Mouse (Mus musculus): ENCODE data around the gene Pkp4.

Pkp4 gene

DNA sequence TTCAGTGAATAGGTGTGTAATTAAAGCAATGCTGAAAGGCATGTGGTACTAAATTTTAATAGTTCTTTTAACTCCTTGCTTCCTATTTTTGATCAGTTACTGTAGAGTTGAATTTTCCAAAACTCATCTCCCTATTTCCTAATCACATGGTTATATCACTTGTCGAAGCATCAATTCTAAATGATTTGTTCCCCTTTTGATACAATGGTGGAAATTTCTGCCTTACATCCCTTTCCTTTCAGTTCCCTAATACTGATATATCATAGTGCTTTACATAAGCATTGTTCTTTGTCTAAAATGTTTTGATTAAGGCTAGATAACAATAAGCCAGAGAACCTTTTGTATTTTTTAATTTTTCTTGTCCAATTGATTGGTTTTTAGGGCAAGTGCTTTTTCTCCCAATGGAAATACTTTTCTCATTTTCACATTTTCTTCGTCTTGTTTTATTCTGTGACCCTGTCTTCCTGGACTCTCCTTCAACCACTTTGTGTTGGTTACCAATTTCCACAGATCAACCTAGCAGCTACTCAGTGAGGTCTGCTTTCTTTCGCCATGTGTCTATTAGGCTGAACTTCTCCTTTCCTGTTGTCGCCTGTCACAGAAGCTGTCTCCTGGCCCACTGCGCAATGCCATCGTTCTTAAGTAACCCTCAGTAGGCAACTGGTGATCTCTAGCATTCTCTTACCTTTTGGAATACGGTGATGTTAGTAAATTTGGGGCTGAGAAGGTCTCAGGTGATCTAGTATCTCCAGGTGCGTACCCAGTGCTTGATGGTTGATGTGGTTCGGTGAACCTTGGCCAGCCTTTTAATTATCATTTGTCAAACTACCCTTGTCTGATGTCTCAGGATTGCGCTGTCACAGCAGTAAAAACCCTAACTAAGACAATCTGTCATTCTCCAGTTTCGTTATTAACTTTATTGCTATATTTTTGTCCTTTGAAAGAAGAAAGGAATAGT is 23.7 kb downstream of the Pkp4 start:
- DNase-seq (ENCODE audit: low spot score in 2 of 2) = no peak

DNA sequence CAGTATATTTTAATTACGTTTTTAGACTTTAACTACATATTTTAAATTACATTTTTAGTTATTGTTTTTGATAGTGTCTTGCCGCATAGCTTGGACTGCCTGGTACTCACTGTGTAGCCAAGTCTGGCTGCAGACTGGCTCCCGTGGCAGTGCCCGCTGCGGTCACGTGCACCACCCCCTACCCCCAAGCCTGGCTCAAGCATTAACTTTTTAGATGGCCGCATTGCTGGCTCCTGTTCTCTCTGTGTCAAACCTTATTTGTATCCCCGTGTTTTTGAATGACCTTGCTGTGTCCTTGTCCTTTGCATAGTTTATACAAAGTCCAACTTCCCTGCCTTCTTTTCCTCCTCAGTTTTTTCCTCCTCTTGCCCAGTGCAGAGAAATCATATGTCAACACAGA is 25.5 kb downstream of the Pkp4 start:
- no peak for DNase-seq (ENCODE audit: low spot score in 2 of 2)

DNA sequence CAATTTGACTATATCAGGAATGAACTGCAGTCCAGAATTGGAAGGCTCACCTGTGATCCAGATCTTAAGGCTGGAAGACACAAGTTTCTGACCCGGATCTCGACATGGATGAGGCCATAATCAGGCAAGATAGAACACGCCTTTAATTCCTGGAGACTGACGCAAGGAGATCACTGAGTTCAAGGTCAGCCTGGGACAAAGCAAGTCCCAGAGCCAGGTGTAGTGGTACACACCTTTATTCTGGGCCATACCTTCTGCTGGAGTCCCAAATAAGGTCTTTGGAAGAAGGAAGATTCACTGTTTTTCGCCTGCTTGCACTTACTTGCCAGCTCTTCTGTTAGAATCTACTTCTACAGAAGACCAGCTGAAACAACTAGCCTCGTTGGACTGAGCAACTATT is 26.3 kb downstream of the Pkp4 start:
- no peak for DNase-seq (ENCODE audit: low spot score in 2 of 2)

DNA sequence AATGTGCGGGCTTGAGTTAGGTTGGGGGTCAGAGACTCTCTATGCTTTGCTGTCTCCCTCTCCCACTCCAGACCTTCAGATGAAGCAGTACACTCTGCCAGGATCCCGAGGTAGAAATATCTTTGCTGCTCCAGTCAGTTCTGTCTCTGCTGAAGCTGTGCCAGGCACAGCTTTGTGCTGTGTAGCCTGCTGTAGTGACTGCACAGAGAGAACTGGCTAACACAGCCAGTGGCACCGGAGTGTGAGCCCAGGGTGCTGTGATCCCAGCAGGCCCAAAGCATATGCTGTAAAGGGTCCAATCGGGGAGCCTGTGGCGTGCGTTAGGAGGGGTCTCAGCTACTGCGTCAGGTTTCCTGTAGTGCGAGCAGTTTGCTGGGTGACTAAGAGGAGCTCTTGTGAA is 27.7 kb downstream of the Pkp4 start:
- DNase-seq (ENCODE audit: low spot score in 2 of 2) = no peak

- DNase-seq (ENCODE audit: low spot score in 2 of 2) = no peak
Observed at GRCm38 (mm10) chr2:59189661-59190185, 29.1 kb downstream of the Pkp4 start.

DNA sequence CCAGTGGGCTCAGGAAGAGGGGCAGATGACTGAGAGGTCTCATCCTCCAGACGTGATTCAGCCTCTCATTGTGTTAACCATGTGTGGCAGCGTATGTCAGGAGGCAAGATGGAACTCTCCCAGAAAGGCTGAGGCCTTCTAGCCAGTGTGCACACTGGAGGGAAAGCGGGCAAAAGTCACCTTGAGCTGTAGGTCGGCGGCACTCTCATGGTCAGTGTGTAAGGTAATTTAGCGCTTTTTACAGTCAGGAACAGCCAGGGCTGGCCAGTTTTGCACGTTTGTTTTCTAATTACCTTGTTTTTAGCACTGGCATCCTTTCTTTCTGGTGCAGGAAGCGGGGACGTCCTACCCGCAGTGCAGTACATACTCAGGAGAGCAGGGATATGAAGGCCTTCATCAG is 29.5 kb downstream of the Pkp4 start:
- no peak for DNase-seq (ENCODE audit: low spot score in 2 of 2)

GRCm38 (mm10) chr2:59191466-59191865 is 30.8 kb downstream of the Pkp4 start:
- no peak for DNase-seq (ENCODE audit: low spot score in 2 of 2)

GRCm38 (mm10) chr2:59193117-59193516 is 32.5 kb downstream of the Pkp4 start:
- no peak for DNase-seq (ENCODE audit: low spot score in 2 of 2)

GRCm38 (mm10) chr2:59197156-59197555 is 36.5 kb downstream of the Pkp4 start:
- no peak for DNase-seq (ENCODE audit: low spot score in 2 of 2)

DNA sequence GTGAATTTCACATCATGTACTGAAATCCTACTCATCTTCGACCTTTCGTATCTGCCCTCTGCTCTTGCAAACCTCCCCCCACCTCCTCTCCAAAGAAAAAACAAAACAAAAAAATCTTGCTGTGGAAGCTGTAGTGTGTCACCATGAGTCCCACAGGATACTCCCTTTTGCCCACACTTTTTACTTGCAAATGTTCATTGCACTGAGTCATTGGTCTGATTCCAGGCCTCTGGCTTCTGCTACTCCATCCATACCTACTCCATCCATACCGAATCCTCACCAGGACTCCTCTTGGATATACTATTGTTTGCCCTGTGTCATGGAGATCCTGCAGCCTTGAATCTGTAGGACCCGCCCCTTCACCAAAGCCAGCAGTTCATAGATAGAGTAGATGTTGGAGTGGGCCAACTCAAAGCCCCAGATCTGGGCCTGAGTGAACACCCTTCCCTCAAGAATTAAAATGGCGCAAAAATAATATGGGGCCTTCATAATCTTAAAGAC is 38.9 kb downstream of the Pkp4 start:
- DNase-seq (ENCODE audit: low spot score in 2 of 2) = no peak

DNA sequence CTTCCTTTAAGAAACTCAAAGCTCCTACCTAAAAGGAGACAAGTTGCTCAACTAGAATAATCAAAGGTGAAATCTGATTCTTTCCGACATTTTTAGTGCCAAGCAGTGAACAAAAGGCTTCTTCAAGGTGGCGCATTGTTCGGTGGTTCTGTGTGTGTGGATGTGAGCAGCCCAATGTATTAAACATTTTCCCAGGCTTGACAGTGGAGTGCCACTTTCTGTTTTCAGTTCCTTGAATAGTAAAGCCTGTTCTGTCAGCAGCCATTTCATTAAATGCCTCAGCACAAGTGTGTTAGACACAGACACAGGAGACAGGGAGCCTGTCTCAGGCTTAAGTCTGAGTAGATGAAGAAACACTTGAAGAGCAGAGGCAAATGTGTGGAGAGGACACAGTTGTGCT is 39.9 kb downstream of the Pkp4 start:
- no peak for DNase-seq (ENCODE audit: low spot score in 2 of 2)

GRCm38 (mm10) chr2:59202930-59203329 is 42.3 kb downstream of the Pkp4 start:
- no peak for DNase-seq (ENCODE audit: low spot score in 2 of 2)

- no peak for DNase-seq (ENCODE audit: low spot score in 2 of 2)
Observed at GRCm38 (mm10) chr2:59203627-59204425, 43.2 kb downstream of the Pkp4 start.

DNA sequence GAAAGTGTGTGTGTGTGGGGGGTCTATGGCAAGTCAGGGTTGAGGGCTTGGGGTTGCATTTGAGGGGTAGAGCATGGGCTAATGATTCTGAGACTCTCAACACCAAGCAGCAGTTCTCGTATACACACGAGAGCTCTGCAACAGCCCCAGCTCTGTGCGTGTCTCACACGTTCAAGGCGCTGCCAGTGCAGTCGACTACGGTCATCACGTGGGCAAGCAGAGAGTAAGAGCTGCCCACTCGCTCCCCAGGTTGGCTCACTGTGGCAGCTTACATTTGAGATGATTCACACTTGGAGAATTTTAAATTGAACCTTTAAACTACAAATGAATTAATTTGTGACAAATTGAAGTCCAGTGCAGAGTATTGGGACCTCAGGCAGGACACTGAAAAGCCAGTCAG is 44.4 kb downstream of the Pkp4 start:
- no peak for DNase-seq (ENCODE audit: low spot score in 2 of 2)

- no peak for DNase-seq (ENCODE audit: low spot score in 2 of 2)
Observed at GRCm38 (mm10) chr2:59206190-59206589, 45.5 kb downstream of the Pkp4 start.

DNA sequence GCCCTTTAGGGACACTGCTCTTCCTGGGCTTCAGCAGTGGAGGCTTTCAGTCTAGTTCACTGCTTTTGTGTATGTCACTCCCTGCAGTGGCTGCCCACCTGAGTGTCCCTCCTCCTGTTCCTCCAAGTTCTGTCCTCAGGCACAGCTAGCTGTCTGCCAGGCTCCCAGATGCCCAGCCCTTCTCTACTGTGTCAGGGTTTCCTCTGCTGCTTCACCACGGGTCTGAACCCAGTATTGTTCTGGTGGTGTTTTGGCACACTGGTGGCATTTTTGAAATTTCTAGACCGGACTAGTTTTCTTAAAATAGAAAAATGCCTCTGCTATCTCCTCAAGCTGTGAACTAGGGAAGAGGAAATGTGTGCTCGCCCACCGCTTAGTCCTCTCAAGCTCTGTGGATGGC is 46.6 kb downstream of the Pkp4 start:
- no peak for DNase-seq (ENCODE audit: low spot score in 2 of 2)

DNA sequence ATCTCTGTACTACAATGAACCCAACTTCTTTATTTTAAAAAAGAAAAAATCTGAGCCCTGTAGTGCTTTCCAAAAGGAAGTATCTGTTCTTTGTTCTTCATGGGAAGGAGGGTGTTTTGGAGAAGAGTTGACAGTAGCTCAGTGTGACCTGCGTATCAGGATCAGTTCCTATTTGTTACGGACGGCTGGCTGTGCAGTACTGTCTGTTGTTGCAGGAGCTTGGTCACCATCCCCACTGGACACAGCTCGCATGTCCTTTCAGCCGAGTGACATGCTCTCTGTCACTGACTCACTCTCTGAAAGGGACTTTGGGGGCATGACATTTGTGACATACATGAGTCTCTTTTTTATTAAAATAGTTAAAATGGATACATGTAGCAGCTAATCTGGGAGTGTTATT is 47.1 kb downstream of the Pkp4 start:
- DNase-seq (ENCODE audit: low spot score in 2 of 2) = no peak

DNA sequence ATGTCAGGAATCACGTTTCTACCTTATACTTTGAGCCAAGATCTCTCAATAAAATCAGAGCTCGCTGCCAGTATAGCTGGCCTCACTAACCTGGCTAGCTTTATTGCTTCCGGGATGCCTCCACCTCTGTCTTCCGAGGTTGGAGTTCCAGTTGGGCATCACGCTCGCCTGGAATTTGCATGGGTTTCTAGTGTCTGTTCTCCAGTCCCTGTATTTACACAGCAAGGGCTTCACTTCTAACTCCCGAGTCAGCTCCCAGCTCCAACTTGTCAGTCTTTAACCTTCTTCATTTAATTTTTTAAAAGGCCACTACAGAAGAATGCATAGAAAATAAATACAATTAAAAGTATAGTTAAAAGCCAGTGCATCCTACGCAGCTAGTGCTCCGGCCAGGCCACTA is 47.6 kb downstream of the Pkp4 start:
- DNase-seq (ENCODE audit: low spot score in 2 of 2) = no peak

- DNase-seq (ENCODE audit: low spot score in 2 of 2) = no peak
Observed at GRCm38 (mm10) chr2:59211051-59211450, 50.4 kb downstream of the Pkp4 start.

DNA sequence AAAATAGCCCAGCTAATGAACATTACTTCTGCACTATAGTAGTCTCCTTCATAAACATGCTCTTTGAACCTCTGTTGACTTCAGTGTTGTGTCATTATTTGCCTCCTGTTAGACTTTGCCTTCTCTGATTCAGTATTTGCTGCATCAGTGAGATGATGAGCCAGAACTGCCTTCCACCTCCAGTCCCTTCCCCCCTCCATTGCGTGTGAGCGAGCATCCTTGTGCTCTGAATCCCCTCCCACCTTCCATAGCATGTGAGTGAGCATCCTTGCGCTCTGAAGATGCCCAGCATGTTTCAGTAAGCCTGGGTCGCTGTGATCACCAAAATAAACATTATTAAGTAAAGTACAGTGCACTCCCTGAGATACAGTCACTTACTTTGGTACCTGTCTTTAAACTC is 51.8 kb downstream of the Pkp4 start:
- DNase-seq (ENCODE audit: low spot score in 2 of 2) = no peak

GRCm38 (mm10) chr2:59212846-59213245 is 52.2 kb downstream of the Pkp4 start:
- DNase-seq (ENCODE audit: low spot score in 2 of 2) = no peak

DNA sequence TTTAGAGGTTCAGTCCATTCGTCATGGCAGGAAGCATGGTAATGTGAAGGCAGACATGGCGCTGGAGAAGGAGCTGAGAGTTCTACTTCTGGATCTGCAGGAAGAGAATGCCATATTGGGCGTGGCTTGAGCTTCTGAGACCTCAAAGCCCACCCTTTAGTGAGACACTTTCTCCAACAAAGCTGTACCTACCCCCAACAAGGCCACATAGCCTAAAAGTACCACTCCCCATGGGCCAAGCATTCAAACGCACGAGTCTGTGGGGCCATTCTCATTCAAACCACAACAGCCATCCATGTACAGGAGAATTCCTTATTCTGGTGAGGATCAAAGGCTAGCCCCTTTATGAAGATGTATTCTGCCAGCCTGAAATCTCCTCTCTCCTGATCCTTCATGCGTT is 57.3 kb downstream of the Pkp4 start:
- no peak for DNase-seq (ENCODE audit: low spot score in 2 of 2)

Data from spleen, postnatal 14 days (tissue).